Mouse (Mus musculus): ENCODE measurements around the gene Naxd. TPM values are rescaled to one million over a fixed set of nuclear protein-coding genes. Genes with fewer than 3 reads are reported as not detected.

The Naxd gene
- polyA plus RNA-seq, 1 experiment = 3.1 TPM

DNA sequence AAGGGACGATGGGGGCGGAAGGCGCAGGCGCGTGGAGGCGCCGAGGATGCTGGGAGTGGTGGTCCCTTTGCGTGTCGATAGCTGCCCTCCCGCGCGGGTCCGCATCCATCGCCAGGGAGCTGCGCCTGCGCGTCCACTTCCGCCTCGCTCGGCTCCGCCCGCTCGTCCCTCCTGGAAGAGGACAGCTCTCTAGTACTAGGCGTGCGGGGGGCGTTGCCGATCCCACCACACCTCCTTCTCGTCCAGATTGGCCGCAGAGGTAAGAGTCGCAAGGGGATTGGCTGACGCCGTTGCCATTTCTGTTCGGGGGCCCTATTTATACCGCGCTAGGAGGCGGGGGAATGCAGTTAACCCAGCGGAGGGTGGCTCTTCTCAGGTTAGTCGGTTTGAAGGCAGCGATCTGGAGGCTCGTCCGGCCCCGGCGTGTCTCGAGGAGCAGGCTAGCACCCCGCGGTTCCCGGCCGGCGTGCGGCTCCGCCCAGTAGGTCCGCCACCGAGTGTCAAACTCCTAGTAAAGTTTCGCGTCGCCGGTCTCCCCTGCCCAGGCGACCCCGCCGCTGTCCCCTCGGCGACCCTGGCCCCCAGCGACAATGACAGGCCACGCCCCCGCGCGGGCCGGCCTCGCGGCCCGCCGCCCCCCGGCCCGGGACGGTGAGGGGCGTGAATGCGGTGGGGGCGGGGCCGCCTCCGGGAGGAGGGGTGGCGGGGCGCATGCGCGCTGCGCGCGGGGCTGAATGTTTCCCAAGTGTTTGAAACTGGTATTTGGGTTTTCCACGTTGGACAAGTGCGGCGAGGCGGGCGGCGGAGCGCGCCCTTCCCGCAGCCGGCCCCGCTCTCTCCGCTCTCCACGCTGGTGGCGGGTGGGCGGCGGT lies 58.6 kb downstream of the Naxd start:
- Histone ChIP-seq H3K4me1 (ENCODE audit: control insufficient read depth) (peaks cover 58% of the 10 kb centered on the region), H3K4me3 (replicated peaks) (peak overlapping the region; percentile 87), H3K9me3 (ENCODE audit: control insufficient read depth, low read length) (no peaks in the 10 kb centered on the region), H3K36me3 (ENCODE audit: control insufficient read depth) (peaks cover 10% of the 10 kb centered on the region), H3K27me3 (ENCODE audit: control insufficient read depth) (no peaks in the 10 kb centered on the region)
- TF ChIP-seq GATA1 (IDR thresholded peaks at IDR 0.05; ENCODE audit: low read length) (no peak), TAL1 (IDR thresholded peaks at IDR 0.05; ENCODE audit: low read length) (no peak)

DNA sequence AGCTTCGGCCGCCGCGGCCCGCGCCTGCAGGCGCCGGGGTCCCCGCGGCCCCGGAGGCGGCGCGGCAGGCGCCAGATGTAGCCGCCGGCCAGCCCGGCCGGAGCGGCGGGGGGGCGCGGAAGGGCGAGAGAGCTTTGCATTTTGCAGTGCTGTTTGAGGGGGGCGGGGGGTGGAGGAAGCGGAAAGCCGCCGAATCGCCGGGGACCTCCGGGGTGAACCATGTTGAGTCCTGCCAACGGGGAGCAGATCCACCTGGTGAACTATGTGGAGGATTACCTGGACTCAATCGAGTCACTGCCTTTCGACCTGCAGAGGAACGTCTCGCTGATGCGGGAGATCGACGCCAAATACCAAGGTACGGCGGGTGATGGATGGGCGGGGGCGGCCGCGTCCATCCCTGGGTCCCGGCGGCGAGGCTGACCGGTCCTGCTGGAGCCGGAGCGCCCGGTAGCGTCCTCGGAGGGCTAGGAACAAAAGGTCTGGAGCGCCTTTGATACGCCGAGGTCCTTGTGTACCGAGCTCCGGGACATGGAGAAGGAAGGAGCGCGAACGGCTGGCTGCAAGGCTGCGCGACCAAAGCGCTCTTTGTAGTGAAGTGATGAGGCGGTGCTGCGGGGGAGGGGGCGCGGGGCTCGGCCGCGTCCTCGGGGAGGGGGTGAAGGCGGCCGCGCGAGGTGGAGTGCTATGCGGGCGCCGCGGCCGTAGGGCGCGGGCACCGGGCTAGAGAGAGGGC lies 59.6 kb downstream of the Naxd start:
- H3K9me3 ChIP-seq (ENCODE audit: control insufficient read depth, low read length) = no peaks in the 10 kb centered on the region
- peaks cover 55% of the 10 kb centered on the region for H3K4me1 ChIP-seq (ENCODE audit: control insufficient read depth)
- H3K36me3 ChIP-seq (ENCODE audit: control insufficient read depth) = peaks cover 19% of the 10 kb centered on the region
- no peaks in the 10 kb centered on the region for H3K27me3 ChIP-seq (ENCODE audit: control insufficient read depth)
- TF ChIP-seq TAL1 (IDR thresholded peaks at IDR 0.05; ENCODE audit: low read length) (no peak), GATA1 (IDR thresholded peaks at IDR 0.05; ENCODE audit: low read length) (no peak)
- peak overlapping the region; percentile 87 for H3K4me3 ChIP-seq (replicated peaks)

DNA sequence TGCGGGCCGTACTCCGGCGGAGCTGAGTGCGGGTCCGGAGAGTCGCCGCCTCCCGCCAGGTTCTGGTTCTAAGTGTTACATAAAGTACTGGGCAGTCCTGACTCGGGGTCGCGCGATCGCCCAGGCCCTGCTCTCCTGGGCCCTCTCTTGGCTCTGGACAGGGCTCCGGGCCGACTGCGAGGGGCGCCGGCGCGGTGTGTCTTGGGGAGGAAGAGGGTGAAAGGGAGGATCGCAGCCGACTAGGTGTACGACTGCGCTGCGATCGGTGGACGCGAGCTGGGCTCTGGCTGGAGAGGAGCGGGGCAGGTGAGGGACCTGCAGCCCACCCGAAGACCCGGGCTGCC lies 60.1 kb downstream of the Naxd start:
- Histone ChIP-seq H3K27me3 (ENCODE audit: control insufficient read depth) (no peaks in the 10 kb centered on the region), H3K9me3 (ENCODE audit: control insufficient read depth, low read length) (no peaks in the 10 kb centered on the region), H3K36me3 (ENCODE audit: control insufficient read depth) (peaks cover 25% of the 10 kb centered on the region), H3K4me3 (replicated peaks) (peak overlapping the region; percentile 87), H3K4me1 (ENCODE audit: control insufficient read depth) (peaks cover 55% of the 10 kb centered on the region)
- TF ChIP-seq TAL1 (IDR thresholded peaks at IDR 0.05; ENCODE audit: low read length) (no peak), GATA1 (IDR thresholded peaks at IDR 0.05; ENCODE audit: low read length) (no peak)

DNA sequence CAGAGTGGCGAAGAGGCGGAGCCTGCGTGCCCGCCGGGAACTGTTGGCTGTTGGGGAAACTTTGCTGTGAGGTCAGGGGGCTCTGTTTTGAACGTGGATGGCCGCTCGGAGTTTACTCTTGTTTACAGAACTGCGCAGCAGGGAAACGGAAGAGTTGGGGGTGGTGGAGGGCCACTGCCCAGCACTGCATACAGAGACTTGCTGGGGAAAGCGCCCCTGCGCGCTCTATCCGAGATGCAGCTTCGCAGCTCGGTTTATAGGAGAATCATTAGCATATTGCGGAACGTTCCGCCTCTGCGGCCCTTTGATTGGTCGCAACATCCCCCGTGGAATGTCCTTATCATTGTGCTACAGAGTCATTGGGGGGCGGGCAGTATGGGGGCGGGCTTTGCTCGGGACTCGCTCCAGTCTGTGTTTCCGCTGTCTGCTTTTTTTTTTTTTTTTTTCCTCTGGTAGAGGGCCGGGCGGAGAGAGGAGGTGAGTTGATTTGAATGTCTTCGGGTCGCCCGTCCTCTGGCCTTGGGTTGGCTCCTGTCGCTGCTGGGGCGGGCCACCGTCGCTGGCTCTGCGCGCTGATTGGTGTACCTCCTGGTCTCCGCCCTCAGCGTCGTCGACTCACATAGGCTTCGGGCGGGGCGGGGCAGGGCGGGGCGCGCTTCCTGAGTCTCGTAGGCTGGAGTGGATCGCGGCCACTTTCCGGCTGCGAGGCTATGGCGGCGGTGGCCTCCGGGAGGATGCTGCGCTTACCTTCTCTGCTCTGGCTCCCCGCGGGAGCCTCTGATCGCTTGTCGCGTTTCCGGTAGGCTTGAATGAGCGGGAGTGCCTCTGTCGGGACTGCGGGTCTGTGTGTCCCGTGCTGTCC lies 60.7 kb downstream of the Naxd start:
- H3K9me3 ChIP-seq (ENCODE audit: control insufficient read depth, low read length) = no peaks in the 10 kb centered on the region
- peak; percentile 63; the same call in 1 of the 2 replicates for TF ChIP-seq GATA1 (IDR thresholded peaks at IDR 0.05; ENCODE audit: low read length)
- TF ChIP-seq TAL1 (IDR thresholded peaks at IDR 0.05; ENCODE audit: low read length) = no peak
- peak overlapping the region; percentile 87 for H3K4me3 ChIP-seq (replicated peaks)
- H3K36me3 ChIP-seq (ENCODE audit: control insufficient read depth) = peaks cover 28% of the 10 kb centered on the region
- no peaks in the 10 kb centered on the region for H3K27me3 ChIP-seq (ENCODE audit: control insufficient read depth)
- H3K4me1 ChIP-seq (ENCODE audit: control insufficient read depth) = peaks cover 55% of the 10 kb centered on the region

DNA sequence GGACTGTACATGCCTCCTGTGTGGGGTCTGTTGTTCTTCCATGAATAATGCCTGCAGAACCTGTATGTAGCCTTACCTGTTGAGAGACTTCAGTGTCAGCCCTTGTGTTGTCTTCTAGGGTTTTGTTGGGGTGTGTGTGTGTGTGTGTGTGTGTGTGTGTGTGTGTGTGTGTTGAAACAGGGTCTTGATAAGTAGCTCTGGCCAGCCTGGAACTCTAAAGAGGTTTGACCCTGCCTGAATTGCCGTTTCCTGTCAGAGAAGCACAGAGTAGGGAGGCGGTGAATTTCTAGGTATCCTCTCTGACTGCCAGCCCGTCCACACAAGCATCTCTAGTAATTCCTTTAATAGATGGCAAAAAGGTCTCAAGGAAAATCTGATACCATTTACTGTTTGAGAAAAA lies 62.2 kb downstream of the Naxd start:
- H3K4me1 ChIP-seq (ENCODE audit: control insufficient read depth) = peaks cover 42% of the 10 kb centered on the region
- no peaks in the 10 kb centered on the region for H3K27me3 ChIP-seq (ENCODE audit: control insufficient read depth)
- peaks cover 43% of the 10 kb centered on the region for H3K36me3 ChIP-seq (ENCODE audit: control insufficient read depth)
- no peak for TF ChIP-seq TAL1 (IDR thresholded peaks at IDR 0.05; ENCODE audit: low read length)
- TF ChIP-seq GATA1 (IDR thresholded peaks at IDR 0.05; ENCODE audit: low read length) = no peak
- H3K4me3 ChIP-seq (replicated peaks) = peak overlapping the region; percentile 87
- no peaks in the 10 kb centered on the region; the same call in 1 of the 2 replicates for H3K9me3 ChIP-seq (ENCODE audit: control insufficient read depth, low read length)

DNA sequence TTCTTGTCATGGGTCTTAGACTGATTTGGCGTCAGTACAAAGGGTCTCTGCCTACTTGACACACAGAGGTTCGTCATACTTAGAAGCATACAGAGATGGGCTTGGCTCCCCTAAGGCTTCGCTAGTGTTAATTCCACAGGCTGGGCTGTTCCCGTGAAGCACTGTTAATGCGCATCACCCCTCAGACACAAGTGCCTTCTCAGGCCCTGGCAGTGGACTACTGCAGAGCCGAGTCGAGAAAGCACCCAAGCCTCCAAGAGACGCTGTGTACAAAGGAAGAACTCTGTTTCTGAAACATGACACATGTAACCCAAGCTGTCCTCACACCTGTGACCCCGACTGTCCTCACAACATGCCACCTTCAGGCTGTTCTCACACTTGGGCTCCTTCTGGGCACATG lies 62.9 kb downstream of the Naxd start:
- Histone ChIP-seq H3K4me3 (replicated peaks) (no peak overlapping the region), H3K4me1 (ENCODE audit: control insufficient read depth) (peaks cover 35% of the 10 kb centered on the region), H3K36me3 (ENCODE audit: control insufficient read depth) (peaks cover 50% of the 10 kb centered on the region), H3K9me3 (ENCODE audit: control insufficient read depth, low read length) (no peaks in the 10 kb centered on the region; the same call in 1 of the 2 replicates), H3K27me3 (ENCODE audit: control insufficient read depth) (no peaks in the 10 kb centered on the region)
- TF ChIP-seq TAL1 (IDR thresholded peaks at IDR 0.05; ENCODE audit: low read length) = no peak
- TF ChIP-seq GATA1 (IDR thresholded peaks at IDR 0.05; ENCODE audit: low read length) = no peak

DNA sequence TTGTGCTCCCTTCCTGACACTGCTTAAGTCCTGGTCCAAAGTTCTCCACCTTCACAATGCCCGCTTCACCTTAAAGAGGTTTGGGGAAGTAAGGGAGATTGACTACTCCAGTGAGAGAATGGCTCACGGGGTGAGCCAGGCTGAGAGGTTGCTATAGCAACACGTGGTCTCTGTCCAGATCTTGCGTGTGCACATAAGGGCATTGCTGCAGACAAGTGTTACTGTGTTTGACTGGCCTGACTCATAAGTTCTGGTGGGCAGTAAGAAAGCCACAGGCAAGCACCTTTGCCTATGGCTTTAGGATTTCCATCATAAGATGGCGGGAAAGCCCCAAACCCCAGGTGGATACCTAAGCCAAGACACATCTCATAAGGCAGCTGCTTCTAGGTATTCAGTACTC lies 66.9 kb downstream of the Naxd start:
- no peaks in the 10 kb centered on the region; the same call in 1 of the 2 replicates for H3K9me3 ChIP-seq (ENCODE audit: control insufficient read depth, low read length)
- H3K4me1 ChIP-seq (ENCODE audit: control insufficient read depth) = peaks cover 14% of the 10 kb centered on the region
- TF ChIP-seq GATA1 (IDR thresholded peaks at IDR 0.05; ENCODE audit: low read length) (no peak), TAL1 (IDR thresholded peaks at IDR 0.05; ENCODE audit: low read length) (no peak)
- no peaks in the 10 kb centered on the region for H3K27me3 ChIP-seq (ENCODE audit: control insufficient read depth)
- no peak overlapping the region for H3K4me3 ChIP-seq (replicated peaks)
- peaks cover 64% of the 10 kb centered on the region for H3K36me3 ChIP-seq (ENCODE audit: control insufficient read depth)

Other genes with a start within 250 kb of the Naxd start
- gene Col4a2, start 184.7 kb upstream of the Naxd start, polyA plus RNA-seq (2012) = 0.14 and 0.21 TPM in 2 replicates
- 0.18 and 0.24 TPM in 2 replicates for gene Col4a1, start 184.7 kb upstream of the Naxd start, polyA plus RNA-seq (2012)
- gene Rab20, start 18.8 kb upstream of the Naxd start, polyA plus RNA-seq (2012) = 0.05 and 0.09 TPM in 2 replicates
- gene Cars2, start 53.3 kb downstream of the Naxd start, polyA plus RNA-seq (2012) = 2.0 and 2.3 TPM in 2 replicates
- 3.2 and 4.3 TPM in 2 replicates for gene Ing1, start 58.1 kb downstream of the Naxd start, polyA plus RNA-seq (2012)
- 0.96 and 1.2 TPM in 2 replicates for gene Ankrd10, start 138.3 kb downstream of the Naxd start, polyA plus RNA-seq (2012)
- not detected in 2 replicates for gene 1700016D06Rik, start 203.6 kb downstream of the Naxd start, polyA plus RNA-seq (2012)
- 0.95 and 1.1 TPM in 2 replicates for gene Arhgef7, start 230.2 kb downstream of the Naxd start, polyA plus RNA-seq (2012)

Measured in erythroblast, embryonic 14.5 days (primary cell).